Mouse (Mus musculus): Measurements from ENCODE around the gene Rtn1.

The Rtn1 gene

DNA sequence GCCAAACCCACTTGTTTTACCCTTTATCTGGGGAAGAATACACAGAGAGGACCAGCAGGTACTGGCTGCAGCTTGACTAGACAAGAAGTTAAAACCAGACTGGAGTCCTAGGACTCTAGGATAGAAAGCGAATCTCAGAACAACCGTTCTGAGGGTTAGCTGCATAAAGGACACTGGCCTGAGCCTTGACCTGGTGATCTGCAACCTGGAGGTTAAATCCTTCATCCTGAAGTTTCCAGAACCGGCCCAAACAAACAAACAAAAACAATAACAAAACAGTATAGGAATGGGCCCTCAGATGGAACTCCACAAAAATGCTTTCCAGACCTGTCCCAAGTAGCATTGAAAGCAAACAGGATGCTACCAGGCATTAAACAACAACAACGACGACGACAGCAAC is at the start of gene Rtn1:
Rtn1 (minus strand) TSS at position 101 of the 400 bp plus-strand sequence.
- in situ Hi-C loops (cut with MboI, MseI): loop anchor here (25.0 kb wide), 1 partner anchor 647 kb away; no protein-coding TSS in a partner anchor

DNA sequence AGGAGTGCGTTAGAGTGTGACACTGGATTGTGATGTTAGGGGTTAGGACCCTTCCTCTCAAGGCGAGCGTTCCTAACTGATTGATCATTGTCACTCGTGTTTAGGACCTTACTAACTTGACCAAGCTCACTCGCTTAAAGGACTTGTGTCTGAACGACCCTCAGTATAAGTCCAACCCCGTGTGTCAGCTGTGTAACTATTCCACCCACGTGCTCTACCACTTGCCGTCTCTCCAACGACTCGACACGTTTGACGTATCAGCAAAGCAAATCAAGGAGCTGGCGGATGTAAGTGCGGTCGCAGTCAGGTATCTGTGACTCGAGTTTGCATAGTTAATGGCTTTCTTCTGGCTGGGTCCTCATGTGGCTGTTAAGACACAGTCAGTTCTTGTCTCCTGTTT is 45.1 kb upstream of the Rtn1 start:
- in situ Hi-C loops (cut with MboI, MseI): no loop called here

DNA sequence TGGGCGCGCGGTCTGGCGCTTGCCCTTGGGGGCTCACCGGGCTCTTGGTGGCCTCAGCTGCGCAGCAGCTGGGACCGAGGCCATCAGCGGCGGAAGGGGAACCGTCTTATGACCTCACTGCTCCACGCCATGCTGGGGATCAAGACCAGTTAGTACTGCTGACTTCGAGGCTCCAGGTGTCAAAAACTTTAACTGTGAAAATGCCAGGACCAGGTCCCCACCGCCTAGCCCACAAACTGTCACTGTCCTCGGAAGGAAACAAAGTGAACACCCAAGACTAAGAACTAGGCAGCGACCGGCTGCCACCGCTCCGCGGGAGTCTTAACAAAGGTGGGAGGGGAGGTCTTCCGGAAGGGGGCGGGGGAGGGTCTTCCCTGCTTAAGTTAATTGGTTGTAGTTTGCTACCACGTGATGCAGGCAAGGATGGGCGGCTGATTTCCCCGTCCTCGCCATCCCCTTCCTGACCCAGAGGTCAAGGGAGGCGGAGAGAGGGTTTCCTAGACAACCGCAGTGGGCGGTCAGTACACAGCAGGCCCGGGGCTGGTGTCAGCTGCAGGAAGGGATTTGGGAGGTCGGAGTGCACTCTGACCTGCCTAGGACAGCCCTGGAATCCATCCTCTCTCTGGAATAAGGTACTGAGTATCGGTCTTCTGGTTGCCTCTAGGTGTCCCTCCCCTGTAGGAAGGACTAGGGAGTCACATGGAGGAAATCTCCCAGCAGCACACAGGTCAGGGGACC is 33.2 kb upstream of the Rtn1 start, which contains the start of gene Lrrc9:
Lrrc9 (plus strand) TSS at position 28 of the 738 bp plus-strand sequence.
- in situ Hi-C loops (cut with MboI, MseI): no loop called here

DNA sequence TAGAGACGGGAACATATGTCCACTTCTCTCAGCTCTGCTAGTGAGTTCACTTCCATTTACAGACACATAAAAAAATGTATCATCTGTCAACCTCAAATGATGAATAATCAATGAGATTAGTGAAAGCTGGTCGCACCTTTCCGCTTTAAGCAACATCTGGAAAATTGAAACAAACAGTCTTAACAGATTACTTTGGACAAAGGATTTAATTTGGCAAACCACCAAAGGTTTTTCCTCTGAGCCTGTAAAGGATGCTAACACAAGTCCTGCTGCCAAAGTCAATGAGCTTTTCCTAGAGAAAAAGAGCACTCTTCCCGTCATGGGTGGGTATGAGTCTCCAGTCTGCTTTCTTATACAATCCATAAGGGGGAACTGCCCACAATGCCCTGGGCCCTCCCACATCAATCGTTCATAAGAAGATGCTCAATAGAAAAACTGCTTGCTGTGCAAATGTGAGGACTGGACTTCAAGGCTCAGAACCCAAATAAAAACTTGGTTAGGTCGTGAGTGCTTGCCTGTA is 30.2 kb upstream of the Rtn1 start:
- in situ Hi-C loops (cut with MboI, MseI): no loop called here

DNA sequence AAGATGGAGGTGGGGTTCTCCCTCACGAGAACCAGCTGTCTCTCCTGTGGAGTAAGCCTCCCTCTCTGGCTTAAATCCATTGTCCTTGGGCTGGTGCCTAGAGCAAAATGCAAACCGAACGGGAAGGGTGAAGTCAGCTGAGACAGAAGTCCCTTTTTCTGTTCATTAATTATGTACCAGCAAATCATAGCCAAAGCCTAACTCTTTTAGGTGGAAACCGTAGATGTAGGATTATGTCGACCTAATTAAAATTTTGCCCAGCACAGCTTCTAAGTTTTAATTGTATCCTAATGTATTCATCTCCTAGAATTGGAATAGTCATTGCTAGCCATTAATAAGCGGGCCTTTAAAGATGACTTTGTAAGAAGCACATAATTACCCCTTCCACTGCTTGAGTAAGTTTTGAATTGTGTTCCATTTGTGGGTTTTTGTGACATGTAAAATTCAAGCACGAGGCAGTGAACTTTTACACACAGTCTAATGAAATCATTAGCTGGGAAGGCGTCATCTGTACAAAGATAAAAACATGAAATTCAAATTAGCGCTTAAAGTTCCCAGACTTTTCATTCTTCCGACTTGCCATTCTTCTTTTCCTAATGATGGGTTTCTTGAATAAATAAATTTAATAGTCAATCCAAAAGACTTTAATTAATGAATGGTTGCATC is 29.0 kb upstream of the Rtn1 start:
- in situ Hi-C loops (cut with MboI, MseI): no loop called here

DNA sequence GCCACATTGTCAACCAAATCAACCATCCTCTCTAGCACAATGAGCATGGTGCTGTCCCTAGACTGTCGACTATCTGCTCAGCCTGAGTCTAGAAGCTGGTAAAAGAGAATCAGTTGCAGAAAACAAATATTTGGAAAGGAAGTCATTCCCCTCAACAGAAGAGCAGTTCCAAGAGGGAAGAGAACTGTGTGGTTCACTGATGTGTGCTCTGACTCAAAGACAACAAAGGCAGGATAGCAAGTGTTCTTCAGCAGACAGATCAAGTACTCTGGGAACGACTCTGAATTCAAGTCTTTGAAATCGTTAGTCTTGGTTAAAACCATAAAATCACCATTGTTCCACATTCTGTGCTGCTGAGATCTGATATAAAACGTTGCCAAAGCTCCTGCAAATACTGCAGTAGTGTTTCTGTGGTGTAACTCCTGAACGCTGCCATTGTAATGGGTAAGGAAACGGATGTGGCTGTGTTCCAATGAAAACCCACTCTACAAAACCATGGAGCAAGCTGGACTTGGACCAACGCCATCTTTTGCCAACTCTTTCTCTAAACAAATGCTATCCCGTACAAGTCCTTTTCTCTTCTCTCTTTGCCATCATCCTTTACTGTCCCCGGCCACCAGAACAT is 24.5 kb upstream of the Rtn1 start:
- in situ Hi-C loops (cut with MboI, MseI): no loop called here

DNA sequence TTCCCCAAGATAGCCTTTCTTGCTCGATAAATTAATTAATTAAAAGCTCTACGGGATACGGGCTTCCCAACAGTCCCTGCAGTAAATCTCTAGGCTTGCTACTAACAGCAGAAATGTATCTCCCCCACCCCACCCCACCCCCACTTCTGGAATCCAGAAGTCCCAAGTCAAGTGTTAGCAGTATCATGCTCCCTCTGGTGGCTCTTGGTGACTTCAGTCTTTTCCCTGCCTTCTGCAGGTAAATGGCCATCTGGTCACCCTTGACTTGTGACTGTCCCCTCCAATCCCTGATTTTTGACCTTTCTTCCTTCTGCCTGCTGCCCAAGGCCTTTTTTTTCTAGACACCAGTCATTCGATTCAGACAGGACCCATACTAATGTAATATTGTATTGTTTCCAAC is 23.4 kb upstream of the Rtn1 start:
- in situ Hi-C loops (cut with MboI, MseI): no loop called here

DNA sequence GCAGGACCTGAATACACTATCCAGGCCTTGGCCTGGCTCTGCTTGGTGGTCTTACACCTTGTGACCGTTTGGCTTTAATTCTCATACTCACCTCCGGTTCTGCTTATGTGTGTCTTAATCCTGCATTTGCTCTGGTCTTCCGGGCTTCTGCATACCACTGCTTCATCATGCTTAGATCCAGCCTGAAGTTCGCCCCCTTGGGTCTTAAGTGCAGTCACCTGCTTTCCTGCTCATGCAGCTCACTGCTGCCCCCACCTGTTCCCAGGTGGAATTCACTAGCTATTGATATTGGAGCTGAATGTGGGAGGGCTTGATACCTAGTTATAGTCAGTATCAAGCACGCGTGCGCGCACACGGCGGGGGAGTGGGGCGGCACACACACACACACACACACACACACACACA is 18.9 kb upstream of the Rtn1 start:
- in situ Hi-C loops (cut with MboI, MseI): no loop called here

DNA sequence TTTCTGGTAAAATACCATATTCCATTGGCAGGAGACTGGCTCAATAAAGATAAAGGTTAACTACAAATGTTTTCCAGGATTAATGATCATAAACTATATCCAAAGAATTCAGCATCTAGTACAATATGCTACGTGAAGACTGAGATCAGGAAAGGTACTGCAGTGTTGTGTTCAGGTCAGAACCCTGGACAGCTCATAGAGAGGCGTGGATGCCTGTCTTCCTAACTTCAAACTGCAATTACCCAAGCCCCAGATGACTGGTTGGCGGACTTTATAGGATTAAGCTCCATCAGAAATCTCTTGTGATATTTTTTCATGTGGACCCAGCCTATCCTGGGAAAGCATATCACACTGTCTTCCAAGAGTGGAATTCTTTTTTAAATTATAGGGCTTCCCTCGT is 13.8 kb upstream of the Rtn1 start:
- in situ Hi-C loops (cut with MboI, MseI): loop anchor here (5.0 to 25.0 kb wide), 2 partner anchors 310 to 660 kb away; no protein-coding TSS in a partner anchor

DNA sequence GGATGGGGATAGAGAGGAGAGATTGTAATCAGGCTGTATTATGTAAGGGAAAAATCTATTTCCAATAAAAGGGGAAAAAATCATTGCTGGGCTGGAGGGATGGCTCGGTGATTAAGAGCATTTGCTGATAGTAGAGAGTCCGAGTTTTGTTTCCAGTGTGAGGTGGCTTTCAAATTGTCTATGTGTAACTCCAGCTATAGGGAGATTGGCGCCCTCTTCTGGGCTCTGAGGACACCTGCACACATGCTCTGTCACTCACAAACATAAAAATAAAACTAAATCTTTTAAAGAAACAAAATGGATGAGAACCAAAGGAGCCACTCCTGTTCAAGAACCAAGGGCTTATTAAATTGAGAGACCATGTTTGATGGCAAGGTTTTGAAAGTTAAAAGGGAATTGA is 8.9 kb upstream of the Rtn1 start:
- in situ Hi-C loops (cut with MboI, MseI): loop anchor here (25.0 kb wide), 1 partner anchor 655 kb away; no protein-coding TSS in a partner anchor

DNA sequence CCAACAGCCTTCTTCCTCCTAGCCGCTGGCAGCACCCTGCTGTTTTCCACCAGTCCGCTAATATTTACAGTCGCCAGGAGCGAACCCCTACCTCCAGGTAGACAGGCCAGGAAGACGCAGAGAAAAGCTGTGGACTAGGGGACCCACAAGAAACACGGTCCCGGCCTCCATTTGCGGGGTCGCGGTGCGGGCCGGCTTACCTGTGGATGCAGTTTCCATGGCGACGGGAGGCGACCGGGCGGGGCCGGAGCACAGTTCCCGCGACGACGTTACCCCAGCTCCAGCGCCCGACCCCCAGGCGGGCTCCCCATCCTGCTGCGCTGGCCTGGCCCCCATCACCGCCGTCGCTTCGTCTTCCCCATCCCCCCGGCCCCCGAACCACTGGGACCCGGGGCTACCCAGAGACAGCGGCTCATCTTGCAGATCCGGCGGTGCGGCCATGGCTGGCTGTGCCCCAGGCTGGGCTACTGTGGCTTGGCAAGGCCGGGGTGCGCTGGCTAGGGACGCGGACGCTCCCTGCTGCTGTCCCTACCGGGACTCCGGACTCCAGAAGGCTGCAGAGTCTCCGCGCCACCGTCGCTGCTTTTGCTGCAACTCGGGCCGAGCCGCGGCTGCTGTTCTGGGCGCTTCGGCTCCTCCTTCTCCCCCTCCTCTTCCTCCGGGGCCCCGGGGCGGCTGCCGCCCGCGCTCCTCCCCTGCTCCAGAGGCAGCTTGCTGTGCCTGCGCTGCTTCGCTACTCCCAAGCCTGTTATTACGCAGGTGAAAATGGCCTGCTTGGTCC is 553 bp downstream of the Rtn1 start:
- in situ Hi-C loops (cut with MboI, MseI): loop anchor here (25.0 kb wide), 1 partner anchor 646 kb away; no protein-coding TSS in a partner anchor

DNA sequence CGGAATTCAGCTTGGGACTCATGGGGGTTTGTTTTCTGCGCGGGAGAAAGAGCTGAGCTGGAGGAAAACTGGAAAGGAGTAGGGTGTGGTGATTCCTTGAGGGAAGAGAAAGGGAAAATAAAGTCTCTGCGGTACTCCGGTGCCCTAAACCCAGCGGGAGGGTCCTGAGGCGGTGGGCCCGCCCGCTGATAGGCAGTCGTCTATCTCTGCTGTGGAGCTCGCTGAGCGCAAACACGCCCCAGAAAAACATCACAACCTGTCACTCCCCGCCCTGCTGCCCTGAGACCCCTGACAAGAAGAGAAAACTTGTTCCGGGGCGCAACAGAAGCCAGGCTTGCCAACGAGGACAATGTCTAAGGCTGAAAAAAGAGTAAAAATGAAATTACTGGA is 1.1 kb downstream of the Rtn1 start:
- in situ Hi-C loops (cut with MboI, MseI): loop anchor here (25.0 kb wide), 1 partner anchor 645 kb away; no protein-coding TSS in a partner anchor

DNA sequence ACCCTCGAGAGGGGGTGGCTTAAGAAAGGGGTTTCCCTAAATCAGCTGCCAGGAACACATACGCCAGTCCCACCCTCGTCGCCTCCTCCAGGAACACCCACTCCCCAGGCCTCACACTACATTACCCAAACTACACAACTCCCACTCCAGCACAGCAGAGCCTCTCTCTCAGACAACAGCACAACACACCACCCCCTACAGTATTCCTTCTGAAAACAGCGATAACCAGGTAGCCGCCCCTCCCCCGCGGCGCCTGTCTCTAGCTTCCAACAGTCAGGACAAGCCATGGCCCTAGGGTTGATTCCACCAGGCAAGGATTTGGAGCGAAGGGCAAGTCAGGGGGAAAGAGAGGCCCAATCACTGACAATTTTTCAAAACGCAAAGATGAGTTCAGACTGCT is 1.7 kb downstream of the Rtn1 start:
- in situ Hi-C loops (cut with MboI, MseI): loop anchor here (25.0 kb wide), 1 partner anchor 645 kb away; no protein-coding TSS in a partner anchor

DNA sequence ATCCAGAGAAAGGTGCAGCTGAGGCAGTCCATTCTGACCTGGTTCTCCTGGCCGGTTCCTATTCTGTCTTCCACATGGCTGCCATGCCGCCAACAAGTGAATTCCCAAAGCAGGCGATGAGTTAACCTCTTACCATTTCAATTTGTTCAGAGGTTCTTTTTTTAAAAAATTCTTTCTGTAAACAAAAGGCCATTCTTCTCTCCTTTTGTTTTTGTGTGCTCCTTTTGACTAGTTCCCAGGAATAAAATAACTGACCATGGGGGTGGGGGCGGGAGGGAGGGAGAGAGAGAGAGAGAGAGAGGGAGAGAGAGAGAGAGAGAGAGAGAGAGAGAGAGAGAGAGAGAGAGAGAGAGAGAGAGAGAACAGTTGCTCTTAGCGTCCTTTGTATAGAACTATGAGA is 3.8 kb downstream of the Rtn1 start:
- in situ Hi-C loops (cut with MboI, MseI): loop anchor here (25.0 kb wide), 1 partner anchor 643 kb away; no protein-coding TSS in a partner anchor

DNA sequence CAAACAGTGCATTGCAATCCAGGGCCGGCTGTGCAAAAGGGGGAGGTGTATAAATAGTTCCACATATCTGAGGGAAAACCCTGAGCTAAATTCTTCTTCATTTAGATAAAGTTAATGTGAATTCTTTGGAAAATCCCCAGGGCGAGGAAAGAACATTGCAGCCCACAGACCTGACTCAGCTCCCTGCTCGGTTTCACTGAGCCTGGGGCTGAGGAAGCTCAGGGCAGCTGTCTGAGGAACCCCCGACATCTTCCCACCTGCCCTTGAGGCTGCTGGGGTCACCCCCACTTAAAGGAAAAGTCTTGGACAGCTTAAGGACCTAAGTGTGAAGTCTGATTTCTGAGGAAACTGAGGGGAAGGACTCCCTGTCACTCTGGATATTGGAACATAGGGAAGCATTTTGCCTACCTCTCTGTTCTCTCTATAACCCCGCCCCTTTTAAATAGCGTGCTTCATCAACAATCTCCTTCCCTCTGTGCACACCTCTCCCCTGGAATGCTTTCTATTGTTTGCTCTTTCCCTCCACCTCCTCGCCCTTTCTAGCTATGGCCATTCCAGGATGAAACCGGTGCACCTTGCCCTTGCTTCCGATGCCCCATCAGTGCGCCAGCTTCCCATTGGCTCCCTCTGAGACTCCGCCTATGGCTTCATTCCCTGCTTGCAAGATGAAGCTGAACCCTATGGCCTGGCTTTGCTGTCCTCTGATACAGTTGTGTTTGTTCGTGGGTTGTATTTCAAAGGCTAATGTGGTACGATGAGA is 15.6 kb downstream of the Rtn1 start:
- in situ Hi-C loops (cut with MboI, MseI): no loop called here

DNA sequence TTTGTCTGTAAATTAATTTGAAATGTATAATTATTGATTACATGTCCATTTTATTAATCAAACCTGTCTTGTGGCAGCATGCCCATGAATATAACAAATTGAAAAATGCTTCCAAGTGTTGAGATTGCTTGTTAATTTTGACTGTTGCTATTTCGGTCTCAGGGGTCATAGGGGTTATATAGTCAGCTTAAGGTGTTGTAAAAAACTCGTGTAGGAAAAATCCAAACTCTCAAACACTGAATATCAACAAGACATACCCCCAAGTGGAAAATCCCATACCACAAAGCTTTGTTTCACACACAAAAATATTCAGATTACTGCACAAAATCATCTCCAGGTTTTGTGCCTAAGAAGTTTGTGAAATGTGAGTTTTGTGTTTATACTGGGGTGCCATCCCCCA is 18.5 kb downstream of the Rtn1 start:
- in situ Hi-C loops (cut with MboI, MseI): no loop called here

DNA sequence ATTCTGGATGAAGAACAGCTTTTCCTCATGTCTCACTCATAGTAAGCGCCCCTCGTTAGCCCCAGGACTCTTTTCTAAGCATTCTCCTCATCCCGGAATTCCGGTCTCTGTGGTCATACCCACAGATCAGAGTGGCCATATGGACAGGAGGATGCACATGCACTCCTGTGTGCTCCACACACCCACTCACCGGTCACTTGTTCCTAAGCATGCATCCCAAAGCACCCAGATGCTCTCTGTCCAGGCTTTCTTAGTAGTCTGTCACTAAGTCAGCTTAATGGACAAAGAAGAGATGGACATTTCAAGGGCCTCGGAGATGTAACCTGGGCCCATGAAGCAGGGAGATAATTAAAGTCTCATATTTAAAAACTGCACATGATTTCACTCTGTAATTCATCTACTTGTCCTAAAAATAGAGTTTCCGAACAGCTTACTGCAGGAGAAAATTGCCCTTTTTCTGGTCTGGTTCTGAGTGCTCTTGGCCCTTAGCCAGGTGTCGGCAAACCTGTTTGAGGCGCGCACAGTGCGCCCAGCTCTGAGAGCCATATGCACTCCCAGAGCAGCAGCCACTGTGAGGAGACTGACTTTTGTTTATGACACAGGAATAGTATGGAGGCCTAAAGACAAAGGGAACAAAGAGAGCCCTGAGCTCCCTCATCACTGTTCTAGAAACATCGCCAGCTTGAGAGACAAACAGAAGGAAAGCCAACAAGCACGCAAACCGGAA is 19.3 kb downstream of the Rtn1 start:
- in situ Hi-C loops (cut with MboI, MseI): no loop called here

DNA sequence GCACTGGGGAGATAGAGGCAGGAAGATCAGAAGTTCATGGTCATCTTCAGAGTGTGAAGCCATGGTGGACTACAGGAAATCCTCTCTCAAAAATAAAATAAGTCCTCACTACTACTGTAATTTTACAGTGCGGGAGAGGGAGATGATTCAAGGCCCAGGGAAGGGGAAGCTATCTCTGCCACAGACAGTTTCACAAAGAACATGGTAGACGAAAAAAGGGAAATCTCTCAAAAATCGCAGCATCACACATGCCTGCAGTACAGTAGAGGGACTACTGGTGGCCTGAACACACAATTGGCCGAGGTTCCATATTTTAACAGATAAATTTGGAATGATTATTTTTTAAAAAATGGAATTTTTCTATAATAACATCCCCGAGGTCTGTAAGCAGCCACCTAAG is 20.0 kb downstream of the Rtn1 start:
- in situ Hi-C loops (cut with MboI, MseI): no loop called here

DNA sequence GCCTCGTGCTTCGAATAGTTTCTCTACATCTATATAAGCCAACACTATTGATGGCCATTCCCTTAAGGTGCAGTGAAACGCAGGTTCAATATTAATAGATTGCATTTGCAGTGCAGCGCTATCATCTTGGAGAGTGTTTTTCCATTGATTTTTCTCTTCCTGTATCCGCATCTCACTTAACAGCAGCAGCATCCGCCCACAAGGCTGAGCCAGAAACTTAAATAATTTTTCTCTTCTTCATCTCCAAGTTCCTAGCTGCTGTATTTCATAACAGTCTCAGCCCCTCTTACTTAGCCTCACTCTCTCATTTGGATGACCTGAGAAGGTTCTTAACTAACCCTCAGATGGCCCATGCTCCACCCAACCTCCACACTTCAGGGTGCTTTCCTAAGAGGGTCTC is 20.7 kb downstream of the Rtn1 start:
- in situ Hi-C loops (cut with MboI, MseI): no loop called here

DNA sequence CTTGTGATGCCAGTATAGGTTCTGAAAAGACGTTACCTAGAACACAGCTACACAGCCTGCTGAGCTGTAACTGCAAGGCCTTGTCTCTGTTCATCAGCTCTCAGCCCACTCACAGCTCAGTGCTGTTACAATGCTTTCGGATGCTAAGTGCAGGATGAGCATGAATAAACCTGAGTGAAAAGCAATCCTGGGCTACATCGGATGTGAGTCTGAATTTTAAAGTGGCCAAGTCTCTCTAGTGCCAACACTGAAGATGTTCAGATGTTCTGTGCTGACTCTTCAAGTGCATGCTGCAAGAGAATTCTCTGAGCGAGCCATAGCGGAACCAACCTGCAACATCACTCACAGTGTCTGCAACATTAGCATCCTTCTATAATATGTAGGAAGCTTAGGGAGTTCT is 32.5 kb downstream of the Rtn1 start:
- in situ Hi-C loops (cut with MboI, MseI): no loop called here

All from T-helper 1 cell (primary cell).